Mouse (Mus musculus): ENCODE measurements around the gene Gm6268. TPM values are rescaled to one million over a fixed set of nuclear protein-coding genes. Genes with fewer than 3 reads are reported as not detected.
A peak's percentile ranks its signal among the peaks of the same experiment; 100 is the strongest.

Gm6268 gene
- not detected in 2 replicates for polyA plus RNA-seq (2015; fragmentation: Nextera tagmentation; extraction: Ambion mirVana)

GRCm38 (mm10) chrX:36400980-36401379, at the start of gene Gm6268:
Gene Gm6268, plus strand, starts transcription at chrX:36401280.
- 92% methylated on average over 13 of the region's 13 CpGs for WGBS
- Histone ChIP-seq H3K4me3 (ENCODE audit: low read length) (no peak within 1 kb of the TSS), H3K27me3 (replicated peaks; ENCODE audit: control insufficient read depth, insufficient read depth, low read length) (no peaks in the 10 kb centered on the region), H3K9ac (ENCODE audit: low read depth, low read length) (no peak within 1 kb of the TSS), H3K4me1 (ENCODE audit: control insufficient read depth, insufficient read depth, low read depth, low read length) (no peaks in the 10 kb centered on the region), H3K4me2 (ENCODE audit: low read length) (no peak within 1 kb of the TSS), H3K27ac (ENCODE audit: low read depth, low read length) (no peak within 1 kb of the TSS), H3K36me3 (ENCODE audit: control insufficient read depth, insufficient read depth, low read length) (no peaks in the 10 kb centered on the region), H3K9me3 (ENCODE audit: control insufficient read depth, low read length) (no peaks in the 10 kb centered on the region)
- no peak for ATAC-seq

- H3K4me2 ChIP-seq (ENCODE audit: low read length): no peak overlapping the region
- no peaks in the 10 kb centered on the region for H3K4me1 ChIP-seq (ENCODE audit: control insufficient read depth, insufficient read depth, low read depth, low read length)
- no peak for ATAC-seq
- no peaks in the 10 kb centered on the region for H3K27me3 ChIP-seq (replicated peaks; ENCODE audit: control insufficient read depth, insufficient read depth, low read length)
- H3K9ac ChIP-seq (ENCODE audit: low read depth, low read length): no peak overlapping the region
- H3K4me3 ChIP-seq (ENCODE audit: low read length): no peak overlapping the region
- no peak overlapping the region for H3K27ac ChIP-seq (ENCODE audit: low read depth, low read length)
- no peaks in the 10 kb centered on the region for H3K9me3 ChIP-seq (ENCODE audit: control insufficient read depth, low read length)
- H3K36me3 ChIP-seq (ENCODE audit: control insufficient read depth, insufficient read depth, low read length): no peaks in the 10 kb centered on the region
- WGBS: 59% methylated on average over 3 of the region's 3 CpGs
Observed at GRCm38 (mm10) chrX:36352446-36352845, 48.6 kb upstream of the Gm6268 start.

- H3K9ac ChIP-seq (ENCODE audit: low read depth, low read length): no peak overlapping the region
- H3K27ac ChIP-seq (ENCODE audit: low read depth, low read length): no peak overlapping the region
- H3K4me2 ChIP-seq (ENCODE audit: low read length): no peak overlapping the region
- no peaks in the 10 kb centered on the region for H3K36me3 ChIP-seq (ENCODE audit: control insufficient read depth, insufficient read depth, low read length)
- no peaks in the 10 kb centered on the region for H3K27me3 ChIP-seq (replicated peaks; ENCODE audit: control insufficient read depth, insufficient read depth, low read length)
- no peak overlapping the region for H3K4me3 ChIP-seq (ENCODE audit: low read length)
- no peak for ATAC-seq
- H3K9me3 ChIP-seq (ENCODE audit: control insufficient read depth, low read length): no peaks in the 10 kb centered on the region
- H3K4me1 ChIP-seq (ENCODE audit: control insufficient read depth, insufficient read depth, low read depth, low read length): no peaks in the 10 kb centered on the region
Observed at GRCm38 (mm10) chrX:36385340-36385739, 15.7 kb upstream of the Gm6268 start.

- Histone ChIP-seq H3K4me1 (ENCODE audit: control insufficient read depth, insufficient read depth, low read depth, low read length) (no peaks in the 10 kb centered on the region), H3K4me3 (ENCODE audit: low read length) (no peak overlapping the region), H3K9me3 (ENCODE audit: control insufficient read depth, low read length) (no peaks in the 10 kb centered on the region), H3K27me3 (replicated peaks; ENCODE audit: control insufficient read depth, insufficient read depth, low read length) (no peaks in the 10 kb centered on the region), H3K9ac (ENCODE audit: low read depth, low read length) (no peak overlapping the region), H3K36me3 (ENCODE audit: control insufficient read depth, insufficient read depth, low read length) (no peaks in the 10 kb centered on the region), H3K27ac (ENCODE audit: low read depth, low read length) (no peak overlapping the region), H3K4me2 (ENCODE audit: low read length) (no peak overlapping the region)
- WGBS: 35% methylated on average over 3 of the region's 3 CpGs
- no peak for ATAC-seq
Observed at GRCm38 (mm10) chrX:36389971-36390370, 11.1 kb upstream of the Gm6268 start.

GRCm38 (mm10) chrX:36390503-36390902, 10.6 kb upstream of the Gm6268 start:
- Histone ChIP-seq H3K9ac (ENCODE audit: low read depth, low read length) (no peak overlapping the region), H3K9me3 (ENCODE audit: control insufficient read depth, low read length) (no peaks in the 10 kb centered on the region), H3K4me3 (ENCODE audit: low read length) (no peak overlapping the region), H3K4me2 (ENCODE audit: low read length) (no peak overlapping the region), H3K4me1 (ENCODE audit: control insufficient read depth, insufficient read depth, low read depth, low read length) (no peaks in the 10 kb centered on the region), H3K27ac (ENCODE audit: low read depth, low read length) (no peak overlapping the region), H3K36me3 (ENCODE audit: control insufficient read depth, insufficient read depth, low read length) (no peaks in the 10 kb centered on the region), H3K27me3 (replicated peaks; ENCODE audit: control insufficient read depth, insufficient read depth, low read length) (no peaks in the 10 kb centered on the region)
- WGBS: 57% methylated on average over 2 of the region's 2 CpGs
- no peak for ATAC-seq

- Histone ChIP-seq H3K9me3 (ENCODE audit: control insufficient read depth, low read length) (no peaks in the 10 kb centered on the region), H3K4me3 (ENCODE audit: low read length) (no peak overlapping the region), H3K27me3 (replicated peaks; ENCODE audit: control insufficient read depth, insufficient read depth, low read length) (no peaks in the 10 kb centered on the region), H3K4me2 (ENCODE audit: low read length) (no peak overlapping the region), H3K27ac (ENCODE audit: low read depth, low read length) (no peak overlapping the region), H3K36me3 (ENCODE audit: control insufficient read depth, insufficient read depth, low read length) (no peaks in the 10 kb centered on the region), H3K4me1 (ENCODE audit: control insufficient read depth, insufficient read depth, low read depth, low read length) (no peaks in the 10 kb centered on the region), H3K9ac (ENCODE audit: low read depth, low read length) (no peak overlapping the region)
- WGBS: 61% methylated on average over 6 of the region's 6 CpGs
- ATAC-seq: no peak
Observed at GRCm38 (mm10) chrX:36392672-36393071, 8.4 kb upstream of the Gm6268 start.

GRCm38 (mm10) chrX:36393279-36393678, 7.8 kb upstream of the Gm6268 start:
- peak; percentile 84 for ATAC-seq
- no peak overlapping the region for H3K4me3 ChIP-seq (ENCODE audit: low read length)
- no peaks in the 10 kb centered on the region for H3K9me3 ChIP-seq (ENCODE audit: control insufficient read depth, low read length)
- H3K36me3 ChIP-seq (ENCODE audit: control insufficient read depth, insufficient read depth, low read length): no peaks in the 10 kb centered on the region
- H3K27ac ChIP-seq (ENCODE audit: low read depth, low read length): no peak overlapping the region
- H3K4me1 ChIP-seq (ENCODE audit: control insufficient read depth, insufficient read depth, low read depth, low read length): no peaks in the 10 kb centered on the region
- H3K27me3 ChIP-seq (replicated peaks; ENCODE audit: control insufficient read depth, insufficient read depth, low read length): no peaks in the 10 kb centered on the region
- WGBS: 51% methylated on average over 6 of the region's 6 CpGs
- H3K9ac ChIP-seq (ENCODE audit: low read depth, low read length): no peak overlapping the region
- H3K4me2 ChIP-seq (ENCODE audit: low read length): no peak overlapping the region

- Histone ChIP-seq H3K4me1 (ENCODE audit: control insufficient read depth, insufficient read depth, low read depth, low read length) (no peaks in the 10 kb centered on the region), H3K9me3 (ENCODE audit: control insufficient read depth, low read length) (no peaks in the 10 kb centered on the region), H3K36me3 (ENCODE audit: control insufficient read depth, insufficient read depth, low read length) (no peaks in the 10 kb centered on the region), H3K4me3 (ENCODE audit: low read length) (no peak overlapping the region), H3K4me2 (ENCODE audit: low read length) (no peak overlapping the region), H3K27ac (ENCODE audit: low read depth, low read length) (no peak overlapping the region), H3K9ac (ENCODE audit: low read depth, low read length) (no peak overlapping the region), H3K27me3 (replicated peaks; ENCODE audit: control insufficient read depth, insufficient read depth, low read length) (no peaks in the 10 kb centered on the region)
- WGBS: 65% methylated on average over 6 of the region's 6 CpGs
- no peak for ATAC-seq
Observed at GRCm38 (mm10) chrX:36402316-36402715, 1.2 kb downstream of the Gm6268 start.

GRCm38 (mm10) chrX:36419153-36419552, 18.1 kb downstream of the Gm6268 start:
- Histone ChIP-seq H3K4me1 (ENCODE audit: control insufficient read depth, insufficient read depth, low read depth, low read length) (no peaks in the 10 kb centered on the region), H3K36me3 (ENCODE audit: control insufficient read depth, insufficient read depth, low read length) (no peaks in the 10 kb centered on the region), H3K27me3 (replicated peaks; ENCODE audit: control insufficient read depth, insufficient read depth, low read length) (no peaks in the 10 kb centered on the region), H3K9ac (ENCODE audit: low read depth, low read length) (no peak overlapping the region), H3K4me3 (ENCODE audit: low read length) (no peak overlapping the region), H3K9me3 (ENCODE audit: control insufficient read depth, low read length) (no peaks in the 10 kb centered on the region), H3K27ac (ENCODE audit: low read depth, low read length) (no peak overlapping the region), H3K4me2 (ENCODE audit: low read length) (no peak overlapping the region)
- ATAC-seq: no peak
- 90% methylated on average over 2 of the region's 3 CpGs for WGBS

- H3K9me3 ChIP-seq (ENCODE audit: control insufficient read depth, low read length): no peaks in the 10 kb centered on the region
- no peaks in the 10 kb centered on the region for H3K27me3 ChIP-seq (replicated peaks; ENCODE audit: control insufficient read depth, insufficient read depth, low read length)
- WGBS: 46% methylated on average over 6 of the region's 6 CpGs
- no peak overlapping the region for H3K9ac ChIP-seq (ENCODE audit: low read depth, low read length)
- H3K27ac ChIP-seq (ENCODE audit: low read depth, low read length): no peak overlapping the region
- H3K4me3 ChIP-seq (ENCODE audit: low read length): no peak overlapping the region
- no peaks in the 10 kb centered on the region for H3K36me3 ChIP-seq (ENCODE audit: control insufficient read depth, insufficient read depth, low read length)
- ATAC-seq: no peak
- H3K4me2 ChIP-seq (ENCODE audit: low read length): no peak overlapping the region
- H3K4me1 ChIP-seq (ENCODE audit: control insufficient read depth, insufficient read depth, low read depth, low read length): no peaks in the 10 kb centered on the region
Observed at GRCm38 (mm10) chrX:36434993-36435392, 33.9 kb downstream of the Gm6268 start.
